Mouse (Mus musculus) thymus, adult 2 months (tissue): Measurements from ENCODE around the gene Lamb3.

Source experiments
- CTCF ChIP-seq: fragments of 200-500 bp; IDR thresholded peaks from 2 replicates; pipeline ENCODE4 v1.5.1; 2012; ENCODE audit warnings: mild to moderate bottlenecking, control low read depth, low read length, moderate library complexity, borderline replicate concordance; ENCODE audit not compliant: control insufficient read depth, poor library complexity, insufficient read depth; ENCODE audit errors: extremely low read depth
- POLR2A ChIP-seq: fragments of 200-500 bp; IDR thresholded peaks from 2 replicates; pipeline ENCODE4 v1.6.1; 2012; ENCODE audit warnings: mild to moderate bottlenecking, low read length, control low read depth, moderate library complexity; ENCODE audit not compliant: control insufficient read depth, poor library complexity, insufficient read depth; ENCODE audit errors: extremely low read depth

GRCm38 (mm10) chr1:193311596-193311995 lies 104.1 kb downstream of the Lamb3 start:
- TF ChIP-seq CTCF, result no peak
- TF ChIP-seq POLR2A, result no peak
